Mouse (Mus musculus): ENCODE measurements around the gene Mylk. TPM values are rescaled to one million over a fixed set of nuclear protein-coding genes. Genes with fewer than 3 reads are reported as not detected.

The Mylk gene
- polyA plus RNA-seq, 1 experiment from 2014 or later: 4.4 TPM

- H3K36me3 ChIP-seq (ENCODE audit: control insufficient read depth, insufficient read depth, low read length): no peaks in the 10 kb centered on the region
- H3K4me2 ChIP-seq: no peak overlapping the region
- H3K4me1 ChIP-seq (replicated peaks; ENCODE audit: control insufficient read depth, insufficient read depth, low read length): no peaks in the 10 kb centered on the region; the same call in 1 of the 2 replicates
- ATAC-seq (replicated peaks; ENCODE audit: low FRiP score): no peak
- no peak overlapping the region for H3K9ac ChIP-seq (ENCODE audit: low read depth, low read length)
- DNase-seq (ENCODE audit: low spot score): no peak
- 84% methylated on average over 1 of the region's 1 CpGs for WGBS
- H3K9me3 ChIP-seq (ENCODE audit: control insufficient read depth, low read length): no peaks in the 10 kb centered on the region
- H3K4me3 ChIP-seq (ENCODE audit: low read depth, low read length): no peak overlapping the region
- H3K27ac ChIP-seq (ENCODE audit: low read depth, low read length): no peak overlapping the region
- no peaks in the 10 kb centered on the region for H3K27me3 ChIP-seq (replicated peaks; ENCODE audit: control insufficient read depth, insufficient read depth, low read length)
These were observed 15.6 kb upstream of the Mylk start for GRCm38 (mm10) chr16:34729371-34729770.

GRCm38 (mm10) chr16:34738656-34739233, 6.3 kb upstream of the Mylk start:
- no peak for DNase-seq (ENCODE audit: low spot score)
- ATAC-seq (replicated peaks; ENCODE audit: low FRiP score): no peak
- Histone ChIP-seq H3K27ac (ENCODE audit: low read depth, low read length) (no peak overlapping the region), H3K27me3 (replicated peaks; ENCODE audit: control insufficient read depth, insufficient read depth, low read length) (peaks cover 4% of the 10 kb centered on the region), H3K4me1 (replicated peaks; ENCODE audit: control insufficient read depth, insufficient read depth, low read length) (no peaks in the 10 kb centered on the region), H3K9ac (ENCODE audit: low read depth, low read length) (no peak overlapping the region), H3K9me3 (ENCODE audit: control insufficient read depth, low read length) (no peaks in the 10 kb centered on the region), H3K4me2 (no peak overlapping the region), H3K36me3 (ENCODE audit: control insufficient read depth, insufficient read depth, low read length) (no peaks in the 10 kb centered on the region), H3K4me3 (ENCODE audit: low read depth, low read length) (no peak overlapping the region)
- 70% methylated on average over 4 of the region's 4 CpGs for WGBS

GRCm38 (mm10) chr16:34742930-34743329, 2.1 kb upstream of the Mylk start:
- 38% methylated on average over 2 of the region's 2 CpGs for WGBS
- no peaks in the 10 kb centered on the region for H3K36me3 ChIP-seq (ENCODE audit: control insufficient read depth, insufficient read depth, low read length)
- ATAC-seq (replicated peaks; ENCODE audit: low FRiP score) (no peak), DNase-seq (ENCODE audit: low spot score) (no peak)
- H3K9me3 ChIP-seq (ENCODE audit: control insufficient read depth, low read length): no peaks in the 10 kb centered on the region
- H3K4me1 ChIP-seq (replicated peaks; ENCODE audit: control insufficient read depth, insufficient read depth, low read length): peaks cover 8% of the 10 kb centered on the region
- H3K9ac ChIP-seq (ENCODE audit: low read depth, low read length): no peak overlapping the region
- peaks cover 23% of the 10 kb centered on the region for H3K27me3 ChIP-seq (replicated peaks; ENCODE audit: control insufficient read depth, insufficient read depth, low read length)
- H3K27ac ChIP-seq (ENCODE audit: low read depth, low read length): no peak overlapping the region
- no peak overlapping the region for H3K4me3 ChIP-seq (ENCODE audit: low read depth, low read length)
- no peak overlapping the region for H3K4me2 ChIP-seq

- no peak overlapping the region for H3K4me3 ChIP-seq (ENCODE audit: low read depth, low read length)
- H3K4me2 ChIP-seq: no peak overlapping the region
- H3K4me1 ChIP-seq (replicated peaks; ENCODE audit: control insufficient read depth, insufficient read depth, low read length): peaks cover 8% of the 10 kb centered on the region
- WGBS: 35% methylated on average over 11 of the region's 11 CpGs
- H3K9me3 ChIP-seq (ENCODE audit: control insufficient read depth, low read length): no peaks in the 10 kb centered on the region
- H3K27me3 ChIP-seq (replicated peaks; ENCODE audit: control insufficient read depth, insufficient read depth, low read length): peaks cover 23% of the 10 kb centered on the region
- no peaks in the 10 kb centered on the region for H3K36me3 ChIP-seq (ENCODE audit: control insufficient read depth, insufficient read depth, low read length)
- ATAC-seq (replicated peaks; ENCODE audit: low FRiP score): no peak
- H3K27ac ChIP-seq (ENCODE audit: low read depth, low read length): no peak overlapping the region
- DNase-seq (ENCODE audit: low spot score): no peak
- H3K9ac ChIP-seq (ENCODE audit: low read depth, low read length): no peak overlapping the region
These were observed 3.2 kb downstream of the Mylk start for GRCm38 (mm10) chr16:34748081-34748720.

GRCm38 (mm10) chr16:34749536-34749935, 4.5 kb downstream of the Mylk start:
- H3K27me3 ChIP-seq (replicated peaks; ENCODE audit: control insufficient read depth, insufficient read depth, low read length): peaks cover 15% of the 10 kb centered on the region
- H3K27ac ChIP-seq (ENCODE audit: low read depth, low read length): no peak overlapping the region
- no peaks in the 10 kb centered on the region for H3K9me3 ChIP-seq (ENCODE audit: control insufficient read depth, low read length)
- H3K4me2 ChIP-seq: no peak overlapping the region
- H3K9ac ChIP-seq (ENCODE audit: low read depth, low read length): no peak overlapping the region
- peaks cover 8% of the 10 kb centered on the region for H3K4me1 ChIP-seq (replicated peaks; ENCODE audit: control insufficient read depth, insufficient read depth, low read length)
- no peak overlapping the region for H3K4me3 ChIP-seq (ENCODE audit: low read depth, low read length)
- H3K36me3 ChIP-seq (ENCODE audit: control insufficient read depth, insufficient read depth, low read length): no peaks in the 10 kb centered on the region
- 75% methylated on average over 4 of the region's 4 CpGs for WGBS
- ATAC-seq (replicated peaks; ENCODE audit: low FRiP score) (no peak), DNase-seq (ENCODE audit: low spot score) (no peak)

- WGBS: 72% methylated on average over 3 of the region's 3 CpGs
- no peaks in the 10 kb centered on the region for H3K27me3 ChIP-seq (replicated peaks; ENCODE audit: control insufficient read depth, insufficient read depth, low read length)
- ATAC-seq (replicated peaks; ENCODE audit: low FRiP score) (no peak), DNase-seq (ENCODE audit: low spot score) (no peak)
- no peak overlapping the region for H3K27ac ChIP-seq (ENCODE audit: low read depth, low read length)
- H3K36me3 ChIP-seq (ENCODE audit: control insufficient read depth, insufficient read depth, low read length): no peaks in the 10 kb centered on the region
- no peak overlapping the region for H3K9ac ChIP-seq (ENCODE audit: low read depth, low read length)
- H3K4me3 ChIP-seq (ENCODE audit: low read depth, low read length): no peak overlapping the region
- H3K4me2 ChIP-seq: no peak overlapping the region
- no peaks in the 10 kb centered on the region for H3K9me3 ChIP-seq (ENCODE audit: control insufficient read depth, low read length)
- H3K4me1 ChIP-seq (replicated peaks; ENCODE audit: control insufficient read depth, insufficient read depth, low read length): 0 out of 2 replicates have a peak, but pooled peaks cover 2% of the 10 kb centered on the region
These were observed 7.0 kb downstream of the Mylk start for GRCm38 (mm10) chr16:34752026-34752425.

- Histone ChIP-seq H3K9me3 (ENCODE audit: control insufficient read depth, low read length) (no peaks in the 10 kb centered on the region), H3K36me3 (ENCODE audit: control insufficient read depth, insufficient read depth, low read length) (no peaks in the 10 kb centered on the region), H3K9ac (ENCODE audit: low read depth, low read length) (no peak overlapping the region), H3K4me1 (replicated peaks; ENCODE audit: control insufficient read depth, insufficient read depth, low read length) (0 out of 2 replicates have a peak, but pooled peaks cover 3% of the 10 kb centered on the region), H3K27ac (ENCODE audit: low read depth, low read length) (no peak overlapping the region), H3K4me3 (ENCODE audit: low read depth, low read length) (no peak overlapping the region), H3K4me2 (no peak overlapping the region), H3K27me3 (replicated peaks; ENCODE audit: control insufficient read depth, insufficient read depth, low read length) (no peaks in the 10 kb centered on the region)
- DNase-seq (ENCODE audit: low spot score) (no peak), ATAC-seq (replicated peaks; ENCODE audit: low FRiP score) (no peak)
- 57% methylated on average over 3 of the region's 3 CpGs for WGBS
These were observed 8.0 kb downstream of the Mylk start for GRCm38 (mm10) chr16:34752977-34753376.

GRCm38 (mm10) chr16:34756991-34757390, 12.0 kb downstream of the Mylk start:
- no peak overlapping the region for H3K4me2 ChIP-seq
- no peak overlapping the region for H3K27ac ChIP-seq (ENCODE audit: low read depth, low read length)
- H3K9me3 ChIP-seq (ENCODE audit: control insufficient read depth, low read length): no peaks in the 10 kb centered on the region
- ATAC-seq (replicated peaks; ENCODE audit: low FRiP score) (no peak), DNase-seq (ENCODE audit: low spot score) (no peak)
- H3K4me1 ChIP-seq (replicated peaks; ENCODE audit: control insufficient read depth, insufficient read depth, low read length): 0 out of 2 replicates have a peak, but pooled peaks cover 3% of the 10 kb centered on the region
- H3K27me3 ChIP-seq (replicated peaks; ENCODE audit: control insufficient read depth, insufficient read depth, low read length): no peaks in the 10 kb centered on the region
- H3K9ac ChIP-seq (ENCODE audit: low read depth, low read length): no peak overlapping the region
- no peak overlapping the region for H3K4me3 ChIP-seq (ENCODE audit: low read depth, low read length)
- WGBS: 77% methylated on average over 7 of the region's 7 CpGs
- no peaks in the 10 kb centered on the region for H3K36me3 ChIP-seq (ENCODE audit: control insufficient read depth, insufficient read depth, low read length)

- no peaks in the 10 kb centered on the region for H3K27me3 ChIP-seq (replicated peaks; ENCODE audit: control insufficient read depth, insufficient read depth, low read length)
- H3K4me3 ChIP-seq (ENCODE audit: low read depth, low read length): no peak overlapping the region
- no peak overlapping the region for H3K27ac ChIP-seq (ENCODE audit: low read depth, low read length)
- 0 out of 2 replicates have a peak, but pooled peaks cover 3% of the 10 kb centered on the region for H3K4me1 ChIP-seq (replicated peaks; ENCODE audit: control insufficient read depth, insufficient read depth, low read length)
- no peak overlapping the region for H3K4me2 ChIP-seq
- ATAC-seq (replicated peaks; ENCODE audit: low FRiP score): no peak
- WGBS: 55% methylated on average over 5 of the region's 5 CpGs
- no peaks in the 10 kb centered on the region for H3K36me3 ChIP-seq (ENCODE audit: control insufficient read depth, insufficient read depth, low read length)
- no peaks in the 10 kb centered on the region for H3K9me3 ChIP-seq (ENCODE audit: control insufficient read depth, low read length)
- no peak overlapping the region for H3K9ac ChIP-seq (ENCODE audit: low read depth, low read length)
- no peak for DNase-seq (ENCODE audit: low spot score)
These were observed 13.2 kb downstream of the Mylk start for GRCm38 (mm10) chr16:34758205-34758604.
